Mouse (Mus musculus) erythroid progenitor cell, adult 5-6 weeks (primary cell): Measurements from ENCODE around the gene Olfr455. TPM values are rescaled to one million over a fixed set of nuclear protein-coding genes. Genes with fewer than 3 reads are reported as not detected.

ENCODE experiments used
- ATAC-seq: replicated peaks from 2 replicates; pipeline ENCODE4 v1.8.0; 2016; ENCODE audit warnings: moderate number of reproducible peaks, mild to moderate bottlenecking, moderate TSS enrichment, inconsistent platforms; ENCODE audit not compliant: poor library complexity, low FRiP score, severe bottlenecking
- total RNA-seq, 2 experiments: library from RNA; stranded (forward) in 1 of 2; stranded (reverse) in 1 of 2; fragments of 150-400 nt in 1 of 2; fragments of 186-747, 209-891 nt in 1 of 2; gene quantifications; 2 replicates each; pipeline versions ENCODE4 v1.2.3 to v1.2.4; 2015 to 2017; ENCODE audit warnings: low replicate concordance in 2 of 2

Gene Olfr455
- total RNA-seq, 2 experiments from 2014 or later = not detected

DNA sequence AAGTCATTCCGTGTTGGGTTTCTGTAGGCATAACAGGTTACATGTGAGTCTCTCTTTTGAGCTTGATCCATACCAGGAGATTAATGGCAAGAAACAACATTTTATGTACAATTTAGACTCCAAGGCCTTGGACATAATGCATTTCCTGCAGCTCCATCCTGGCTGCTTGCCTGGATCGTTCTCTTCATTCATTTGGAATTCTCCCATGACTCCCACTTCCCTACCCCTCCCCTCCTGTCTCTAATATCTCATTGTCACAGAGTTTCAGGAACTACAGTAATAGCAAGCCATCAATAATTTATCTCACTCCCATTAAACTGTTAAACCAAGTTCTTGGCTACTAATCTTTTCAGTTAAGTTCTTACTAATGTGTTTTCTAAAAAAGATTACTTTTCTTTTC lies 43.9 kb downstream of the Olfr455 start:
- no peak for ATAC-seq

DNA sequence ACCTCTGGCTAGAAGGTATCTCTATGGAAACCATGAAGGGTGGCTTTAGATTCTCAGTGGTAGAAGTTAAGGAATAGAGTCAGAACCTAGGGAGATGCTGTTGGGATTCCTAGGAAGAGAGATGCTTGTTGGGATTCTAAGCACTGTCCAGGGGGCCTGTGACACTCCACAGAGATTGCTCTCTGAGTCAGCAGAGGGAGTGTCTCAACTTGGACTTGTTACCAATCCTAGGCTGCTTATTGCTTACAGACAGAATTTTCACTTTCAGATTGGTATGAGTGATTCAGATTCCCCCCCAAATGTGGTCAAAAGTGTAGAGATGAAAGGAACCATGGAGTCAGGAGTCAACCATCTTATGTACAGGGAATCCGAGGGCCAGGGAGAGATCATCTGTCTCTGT lies 57.7 kb downstream of the Olfr455 start:
- no peak for ATAC-seq

GRCm38 (mm10) chr6:42487114-42487513 lies 60.3 kb downstream of the Olfr455 start, which contains the start of gene Olfr456:
Gene Olfr456, minus strand, starts transcription at chr6:42487214.
- ATAC-seq = no peak

Other genes with a start within 250 kb of the Olfr455 start
- not detected in 2 replicates for gene Fam131b, start 222.9 kb downstream of the Olfr455 start, total RNA-seq (2015; ENCODE audit: low replicate concordance)
- gene Fam131b, start 222.9 kb downstream of the Olfr455 start, total RNA-seq (2017; ENCODE audit: low replicate concordance) = not detected in 2 replicates
- 37.3 and 45.0 TPM in 2 replicates for gene Zyx, start 198.0 kb downstream of the Olfr455 start, total RNA-seq (2015; ENCODE audit: low replicate concordance)
- 5.9 and 12.8 TPM in 2 replicates for gene Zyx, start 198.0 kb downstream of the Olfr455 start, total RNA-seq (2017; ENCODE audit: low replicate concordance)
- gene Epha1, start 174.3 kb downstream of the Olfr455 start, total RNA-seq (2015; ENCODE audit: low replicate concordance) = not detected in 2 replicates
- gene Epha1, start 174.3 kb downstream of the Olfr455 start, total RNA-seq (2017; ENCODE audit: low replicate concordance) = not detected in 2 replicates
- not detected in 2 replicates for gene Tas2r143, start 147.3 kb downstream of the Olfr455 start, total RNA-seq (2015; ENCODE audit: low replicate concordance)
- not detected in 2 replicates for gene Tas2r143, start 147.3 kb downstream of the Olfr455 start, total RNA-seq (2017; ENCODE audit: low replicate concordance)
- gene Tas2r135, start 142.2 kb downstream of the Olfr455 start, total RNA-seq (2015; ENCODE audit: low replicate concordance) = not detected in 2 replicates
- not detected in 2 replicates for gene Tas2r135, start 142.2 kb downstream of the Olfr455 start, total RNA-seq (2017; ENCODE audit: low replicate concordance)
- gene Tas2r126, start 113.1 kb downstream of the Olfr455 start, total RNA-seq (2015; ENCODE audit: low replicate concordance) = not detected in 2 replicates
- not detected in 2 replicates for gene Tas2r126, start 113.1 kb downstream of the Olfr455 start, total RNA-seq (2017; ENCODE audit: low replicate concordance)
- not detected in 2 replicates for gene Olfr458, start 82.4 kb downstream of the Olfr455 start, total RNA-seq (2015; ENCODE audit: low replicate concordance)
- not detected in 2 replicates for gene Olfr458, start 82.4 kb downstream of the Olfr455 start, total RNA-seq (2017; ENCODE audit: low replicate concordance)
- not detected in 2 replicates for gene Olfr457, start 71.3 kb downstream of the Olfr455 start, total RNA-seq (2015; ENCODE audit: low replicate concordance)
- not detected in 2 replicates for gene Olfr457, start 71.3 kb downstream of the Olfr455 start, total RNA-seq (2017; ENCODE audit: low replicate concordance)
- gene Olfr456, start 60.4 kb downstream of the Olfr455 start, total RNA-seq (2015; ENCODE audit: low replicate concordance) = not detected in 2 replicates
- gene Olfr456, start 60.4 kb downstream of the Olfr455 start, total RNA-seq (2017; ENCODE audit: low replicate concordance) = not detected in 2 replicates
- gene Tcaf3, start 50.1 kb upstream of the Olfr455 start, total RNA-seq (2015; ENCODE audit: low replicate concordance) = not detected in 2 replicates
- not detected in 2 replicates for gene Tcaf3, start 50.1 kb upstream of the Olfr455 start, total RNA-seq (2017; ENCODE audit: low replicate concordance)
- gene Tcaf2, start 97.7 kb upstream of the Olfr455 start, total RNA-seq (2015; ENCODE audit: low replicate concordance) = not detected in 2 replicates
- gene Tcaf2, start 97.7 kb upstream of the Olfr455 start, total RNA-seq (2017; ENCODE audit: low replicate concordance) = not detected in 2 replicates
- gene Tcaf1, start 162.5 kb upstream of the Olfr455 start, total RNA-seq (2015; ENCODE audit: low replicate concordance) = not detected in 2 replicates
- gene Tcaf1, start 162.5 kb upstream of the Olfr455 start, total RNA-seq (2017; ENCODE audit: low replicate concordance) = not detected in 2 replicates
- gene Olfr453, start 191.8 kb upstream of the Olfr455 start, total RNA-seq (2015; ENCODE audit: low replicate concordance) = not detected in 2 replicates
- gene Olfr453, start 191.8 kb upstream of the Olfr455 start, total RNA-seq (2017; ENCODE audit: low replicate concordance) = not detected in 2 replicates
- gene Olfr38, start 208.8 kb upstream of the Olfr455 start, total RNA-seq (2015; ENCODE audit: low replicate concordance) = not detected in 2 replicates
- gene Olfr38, start 208.8 kb upstream of the Olfr455 start, total RNA-seq (2017; ENCODE audit: low replicate concordance) = not detected in 2 replicates
- gene Olfr452, start 237.5 kb upstream of the Olfr455 start, total RNA-seq (2015; ENCODE audit: low replicate concordance) = not detected in 2 replicates
- gene Olfr452, start 237.5 kb upstream of the Olfr455 start, total RNA-seq (2017; ENCODE audit: low replicate concordance) = not detected in 2 replicates